Mouse (Mus musculus): ENCODE results near the gene Bysl. TPM values are rescaled to one million over a fixed set of nuclear protein-coding genes. Genes with fewer than 3 reads are reported as not detected.
"Not testable (repeated sequence)": the region's sequence is repeated elsewhere in the genome, so short reads cannot be mapped to it uniquely, and the experiment has no call there.

Bysl gene
- polyA plus RNA-seq, 1 experiment from 2014 or later, result 25.1 TPM

DNA sequence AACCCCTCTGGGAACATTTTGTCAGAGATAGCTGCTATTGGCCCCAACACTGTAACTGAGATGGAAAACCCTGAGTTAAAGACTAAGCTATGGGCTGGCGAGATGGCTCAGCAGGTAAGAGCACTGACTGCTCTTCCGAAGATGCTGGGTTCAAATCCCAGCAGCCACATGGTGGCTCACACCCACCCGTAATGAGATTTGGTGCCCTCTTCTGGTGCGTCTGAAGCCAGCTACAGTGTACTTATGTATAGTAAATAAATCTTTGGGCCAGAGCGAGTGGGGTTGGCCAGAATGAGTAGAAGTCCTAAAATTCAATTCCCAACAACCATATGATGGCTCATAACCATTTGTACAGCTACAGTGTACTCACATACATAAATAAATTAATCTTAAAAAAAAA is 5.1 kb downstream of the Bysl start:
- WGBS, result 75% methylated on average over 5 of the region's 5 CpGs
- Histone ChIP-seq H3K27ac (ENCODE audit: low read depth, low read length) (no peak overlapping the region), H3K9me3 (replicated peaks; ENCODE audit: control insufficient read depth, low read length) (no peaks in the 10 kb centered on the region), H3K4me3 (ENCODE audit: low read depth, low read length) (no peak overlapping the region), H3K4me1 (ENCODE audit: control insufficient read depth, insufficient read depth, low read length) (peaks cover 4% of the 10 kb centered on the region; the same call in 1 of the 2 replicates), H3K36me3 (ENCODE audit: control insufficient read depth, insufficient read depth, low read length) (peaks cover 64% of the 10 kb centered on the region), H3K9ac (ENCODE audit: low read length) (no peak overlapping the region), H3K4me2 (ENCODE audit: low read length) (no peak overlapping the region), H3K27me3 (replicated peaks; ENCODE audit: control insufficient read depth, insufficient read depth, low read length) (no peaks in the 10 kb centered on the region)
- DNase-seq (ENCODE audit: low spot score), result no peak
- ATAC-seq, result no peak

DNA sequence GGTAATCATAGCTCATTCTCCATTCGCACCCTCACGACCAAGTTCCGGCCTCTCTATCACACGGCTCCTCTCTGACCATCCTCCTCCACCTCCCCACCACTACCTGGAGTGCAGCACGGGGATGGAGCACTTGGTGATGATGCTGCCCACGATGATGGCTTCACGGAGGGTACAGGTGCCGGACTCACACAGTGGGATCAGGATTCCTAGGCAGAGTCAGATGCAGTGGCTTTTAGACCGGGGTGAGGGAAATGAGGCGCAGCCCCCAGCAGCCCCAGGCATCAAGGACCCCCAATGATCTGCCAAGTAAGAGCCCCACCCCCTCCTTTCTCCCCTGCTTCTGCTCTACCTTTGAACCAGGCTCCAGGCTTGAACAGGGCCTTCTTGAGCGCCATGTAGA is 9.0 kb downstream of the Bysl start:
- DNase-seq (ENCODE audit: low spot score) (no peak), ATAC-seq (no peak)
- no peaks in the 10 kb centered on the region for H3K4me1 ChIP-seq (ENCODE audit: control insufficient read depth, insufficient read depth, low read length)
- no peak overlapping the region for H3K9ac ChIP-seq (ENCODE audit: low read length)
- H3K9me3 ChIP-seq (replicated peaks; ENCODE audit: control insufficient read depth, low read length), result no peaks in the 10 kb centered on the region
- no peaks in the 10 kb centered on the region for H3K27me3 ChIP-seq (replicated peaks; ENCODE audit: control insufficient read depth, insufficient read depth, low read length)
- no peak overlapping the region for H3K4me3 ChIP-seq (ENCODE audit: low read depth, low read length)
- 91% methylated on average over 11 of the region's 11 CpGs for WGBS
- no peak overlapping the region for H3K27ac ChIP-seq (ENCODE audit: low read depth, low read length)
- H3K36me3 ChIP-seq (ENCODE audit: control insufficient read depth, insufficient read depth, low read length), result peaks cover 79% of the 10 kb centered on the region
- H3K4me2 ChIP-seq (ENCODE audit: low read length), result no peak overlapping the region

DNA sequence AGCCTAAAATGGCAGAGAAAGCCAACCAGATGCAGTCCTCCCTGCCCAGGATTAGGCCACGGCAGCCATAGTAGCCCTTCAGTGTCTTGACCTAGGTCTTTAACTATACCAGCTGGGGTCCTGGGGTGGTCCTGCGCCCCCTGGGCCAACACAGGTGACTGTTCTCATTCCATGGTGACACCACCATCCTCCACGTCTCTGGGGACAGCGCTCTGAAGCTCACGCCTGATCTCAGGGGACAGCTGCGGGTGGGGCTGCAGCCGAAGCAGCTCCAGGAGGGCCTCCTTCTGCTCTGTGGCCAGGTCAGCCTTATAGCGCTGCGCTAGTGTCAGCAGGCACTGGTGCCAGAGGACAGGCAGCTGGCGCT is 9.9 kb downstream of the Bysl start:
- H3K9ac ChIP-seq (ENCODE audit: low read length), result no peak overlapping the region
- ATAC-seq (no peak), DNase-seq (ENCODE audit: low spot score) (no peak)
- peaks cover 1% of the 10 kb centered on the region for H3K4me1 ChIP-seq (ENCODE audit: control insufficient read depth, insufficient read depth, low read length)
- 90% methylated on average over 10 of the region's 10 CpGs for WGBS
- peaks cover 70% of the 10 kb centered on the region for H3K36me3 ChIP-seq (ENCODE audit: control insufficient read depth, insufficient read depth, low read length)
- H3K4me3 ChIP-seq (ENCODE audit: low read depth, low read length), result no peak overlapping the region
- H3K27me3 ChIP-seq (replicated peaks; ENCODE audit: control insufficient read depth, insufficient read depth, low read length), result no peaks in the 10 kb centered on the region
- H3K9me3 ChIP-seq (replicated peaks; ENCODE audit: control insufficient read depth, low read length), result no peaks in the 10 kb centered on the region
- H3K4me2 ChIP-seq (ENCODE audit: low read length), result no peak overlapping the region
- H3K27ac ChIP-seq (ENCODE audit: low read depth, low read length), result no peak overlapping the region

DNA sequence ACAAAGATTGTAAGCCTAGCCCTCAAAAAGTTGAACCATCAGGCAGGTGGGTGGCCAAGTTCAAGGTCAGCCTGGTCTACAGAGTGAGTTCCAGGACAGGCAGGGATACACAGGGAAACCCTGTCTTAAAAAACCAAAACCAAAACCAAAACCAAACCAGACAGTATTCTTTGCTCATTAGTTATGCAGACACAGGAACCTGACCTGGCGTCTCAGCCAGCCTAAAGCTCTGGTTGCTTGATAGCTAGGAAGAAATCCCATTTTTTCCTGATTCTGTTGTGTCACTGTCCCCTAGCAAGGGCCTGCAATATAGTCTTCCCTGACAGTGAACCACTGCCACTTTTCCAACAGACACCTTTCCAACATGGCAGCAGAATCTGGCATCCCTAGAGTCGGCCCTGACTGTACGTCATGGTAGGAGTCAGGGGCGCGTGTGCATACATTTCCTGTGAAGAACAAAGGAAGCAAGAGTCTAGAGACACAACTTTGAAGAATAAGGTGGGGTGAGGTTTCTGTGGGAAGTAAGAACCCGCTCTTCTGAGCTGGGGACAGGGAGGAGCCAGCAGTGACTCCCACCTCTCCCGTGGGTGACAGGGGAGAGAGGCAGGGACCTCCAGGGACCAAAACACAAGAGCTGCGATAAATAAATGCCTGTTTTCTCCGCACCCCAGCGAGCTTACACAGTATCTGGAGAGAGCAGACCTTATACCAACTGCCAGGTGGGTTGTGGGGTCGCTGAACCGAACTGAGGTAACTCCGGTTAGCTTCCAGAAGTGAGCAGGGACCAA is 10.5 kb downstream of the Bysl start:
- WGBS, result 88% methylated on average over 13 of the region's 13 CpGs
- Histone ChIP-seq H3K4me3 (ENCODE audit: low read depth, low read length) (no peak overlapping the region), H3K27me3 (replicated peaks; ENCODE audit: control insufficient read depth, insufficient read depth, low read length) (no peaks in the 10 kb centered on the region), H3K9me3 (replicated peaks; ENCODE audit: control insufficient read depth, low read length) (no peaks in the 10 kb centered on the region), H3K27ac (ENCODE audit: low read depth, low read length) (no peak overlapping the region), H3K4me1 (ENCODE audit: control insufficient read depth, insufficient read depth, low read length) (peaks cover 6% of the 10 kb centered on the region), H3K9ac (ENCODE audit: low read length) (no peak overlapping the region), H3K4me2 (ENCODE audit: low read length) (no peak overlapping the region), H3K36me3 (ENCODE audit: control insufficient read depth, insufficient read depth, low read length) (peaks cover 68% of the 10 kb centered on the region)
- DNase-seq (ENCODE audit: low spot score) (no peak), ATAC-seq (no peak)

DNA sequence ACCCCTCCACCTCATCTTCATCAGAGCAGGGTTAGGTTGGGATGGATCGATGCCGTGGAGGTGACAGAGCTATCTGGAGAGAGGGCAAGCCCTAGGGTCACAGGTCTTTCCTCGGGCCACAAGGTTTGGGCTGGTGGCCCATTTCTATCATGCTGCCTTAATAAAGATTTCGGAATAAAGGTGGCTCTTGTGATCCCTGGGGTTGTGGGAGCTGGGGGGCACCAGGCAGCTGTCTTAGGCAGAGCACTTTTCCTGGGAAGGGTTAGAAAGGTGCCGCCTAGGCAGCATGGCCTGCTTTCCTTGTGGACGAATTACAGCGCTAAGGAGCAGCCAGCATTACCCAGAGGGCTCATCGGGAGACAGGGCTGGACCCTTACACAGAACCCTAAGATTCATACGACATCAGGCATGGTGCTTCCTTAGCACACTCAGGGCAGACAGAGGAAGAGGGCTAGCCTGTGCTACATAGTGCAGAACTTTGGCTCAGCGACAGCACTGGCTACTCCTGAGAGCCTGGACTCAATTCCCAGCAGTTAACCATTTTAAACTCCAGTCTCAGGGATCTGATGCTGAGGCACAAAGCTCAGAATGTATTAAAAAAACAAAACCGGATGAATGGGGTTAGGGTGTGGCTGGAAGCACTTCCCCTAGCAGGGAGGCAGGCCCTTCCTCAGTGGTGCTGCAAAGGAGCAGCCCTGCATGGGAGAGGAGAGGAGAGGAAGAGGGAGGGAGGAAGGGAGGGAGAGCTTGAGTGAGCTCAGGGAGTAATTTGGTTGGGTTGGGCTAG is 11.6 kb downstream of the Bysl start:
- H3K27ac ChIP-seq (ENCODE audit: low read depth, low read length), result no peak overlapping the region
- ATAC-seq, result no peak

DNA sequence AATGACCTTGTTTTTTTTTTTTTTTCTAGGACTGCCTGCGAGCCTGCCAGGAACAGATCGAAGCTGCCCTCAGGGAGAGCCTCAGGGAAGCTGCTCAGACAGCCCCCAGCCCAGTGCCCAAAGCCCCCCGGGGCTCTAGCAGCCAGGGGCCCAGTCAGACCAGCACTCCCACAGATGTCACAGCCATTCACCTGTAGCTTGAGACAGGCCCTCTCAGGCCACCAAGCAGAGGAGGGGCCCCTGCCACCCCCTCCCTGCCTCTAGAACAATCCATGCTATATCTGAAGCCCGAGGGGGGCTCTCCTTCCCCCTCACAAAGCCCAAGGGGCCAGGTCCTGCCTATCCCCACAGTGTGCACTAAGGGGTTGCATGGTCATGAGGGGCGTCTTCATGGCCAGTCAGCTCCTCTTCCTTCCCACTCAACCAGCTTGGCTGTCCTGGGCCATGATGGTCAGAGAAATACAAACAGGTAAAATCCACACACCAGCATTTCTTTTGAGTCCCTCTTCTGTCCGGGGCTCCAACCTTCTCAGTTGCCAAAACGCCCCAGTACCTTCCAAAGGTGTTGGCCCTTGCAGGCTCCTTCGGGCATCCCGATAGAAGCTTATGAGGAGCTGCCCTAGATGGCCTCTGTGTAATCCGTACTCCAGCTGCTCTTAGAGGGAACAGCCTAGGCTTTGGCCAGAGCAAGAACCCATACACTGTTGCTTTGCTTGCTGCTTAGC is 12.6 kb downstream of the Bysl start:
- H3K27ac ChIP-seq (ENCODE audit: low read depth, low read length), result not testable (repeated sequence)
- WGBS, result 84% methylated on average over 10 of the region's 10 CpGs

More for the DNA sequence above, 11.6 kb downstream of the Bysl start:
- Histone ChIP-seq H3K4me1 (ENCODE audit: control insufficient read depth, insufficient read depth, low read length) (peaks cover 15% of the 10 kb centered on the region), H3K4me3 (ENCODE audit: low read depth, low read length) (no peak overlapping the region), H3K9me3 (replicated peaks; ENCODE audit: control insufficient read depth, low read length) (no peaks in the 10 kb centered on the region), H3K9ac (ENCODE audit: low read length) (no peak overlapping the region), H3K27me3 (replicated peaks; ENCODE audit: control insufficient read depth, insufficient read depth, low read length) (no peaks in the 10 kb centered on the region), H3K36me3 (ENCODE audit: control insufficient read depth, insufficient read depth, low read length) (peaks cover 57% of the 10 kb centered on the region), H3K4me2 (ENCODE audit: low read length) (no peak overlapping the region)
- WGBS, result 80% methylated on average over 11 of the region's 11 CpGs
- DNase-seq (ENCODE audit: low spot score), result no peak

DNA sequence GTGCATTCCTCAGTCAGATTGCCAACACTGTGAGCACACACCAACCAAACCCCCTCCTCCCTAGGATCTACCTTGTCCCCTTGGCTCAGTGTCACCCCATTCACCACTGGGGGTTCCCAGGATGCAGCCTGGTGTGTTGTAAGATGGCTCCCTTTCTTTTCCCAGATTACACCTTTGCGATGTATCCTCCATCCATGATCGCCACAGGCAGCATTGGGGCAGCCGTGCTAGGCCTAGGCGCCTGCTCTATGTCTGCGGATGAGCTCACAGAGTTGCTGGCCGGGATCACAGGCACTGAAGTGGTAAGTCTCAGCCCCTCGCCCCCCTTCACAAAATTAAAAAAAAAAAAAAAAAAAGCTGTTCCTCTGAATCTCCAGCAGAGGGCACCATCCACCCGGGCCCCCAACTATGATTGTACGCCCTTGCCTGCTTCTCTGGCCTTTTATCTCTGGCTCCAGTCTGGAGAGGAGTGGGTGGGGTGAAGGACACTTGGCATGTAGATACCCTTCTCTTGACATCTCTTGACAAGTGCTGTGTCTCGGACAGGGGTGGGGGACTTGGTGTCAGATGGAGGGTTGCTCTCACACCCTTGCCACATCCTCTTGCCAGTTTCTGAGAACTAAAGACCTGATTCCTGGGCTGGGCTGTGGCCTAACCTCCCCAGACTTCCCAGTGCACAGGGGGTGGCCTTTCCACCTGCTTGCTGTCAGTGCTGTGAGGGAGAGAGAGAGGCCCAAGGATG is 13.3 kb downstream of the Bysl start:
- H3K9ac ChIP-seq (ENCODE audit: low read length), result no peak overlapping the region
- 21% methylated on average over 10 of the region's 10 CpGs for WGBS
- H3K4me2 ChIP-seq (ENCODE audit: low read length), result no peak overlapping the region
- H3K27ac ChIP-seq (ENCODE audit: low read depth, low read length), result no peak overlapping the region
- no peaks in the 10 kb centered on the region for H3K9me3 ChIP-seq (replicated peaks; ENCODE audit: control insufficient read depth, low read length)
- peaks cover 43% of the 10 kb centered on the region for H3K36me3 ChIP-seq (ENCODE audit: control insufficient read depth, insufficient read depth, low read length)
- DNase-seq (ENCODE audit: low spot score) (peak; percentile 60), ATAC-seq (0 out of 2 replicates have a peak, but pooled peaks have one; percentile 13)
- H3K4me1 ChIP-seq (ENCODE audit: control insufficient read depth, insufficient read depth, low read length), result peaks cover 15% of the 10 kb centered on the region
- H3K27me3 ChIP-seq (replicated peaks; ENCODE audit: control insufficient read depth, insufficient read depth, low read length), result no peaks in the 10 kb centered on the region
- no peak overlapping the region for H3K4me3 ChIP-seq (ENCODE audit: low read depth, low read length)

More for the DNA sequence above, 12.6 kb downstream of the Bysl start:
- not testable (repeated sequence) for DNase-seq (ENCODE audit: low spot score); ATAC-seq; H3K9ac ChIP-seq (ENCODE audit: low read length); H3K9me3 ChIP-seq (replicated peaks; ENCODE audit: control insufficient read depth, low read length); H3K4me2 ChIP-seq (ENCODE audit: low read length); H3K4me3 ChIP-seq (ENCODE audit: low read depth, low read length); H3K27me3 ChIP-seq (replicated peaks; ENCODE audit: control insufficient read depth, insufficient read depth, low read length)
- peaks cover 15% of the 10 kb centered on the region for H3K4me1 ChIP-seq (ENCODE audit: control insufficient read depth, insufficient read depth, low read length)
- H3K36me3 ChIP-seq (ENCODE audit: control insufficient read depth, insufficient read depth, low read length), result peaks cover 47% of the 10 kb centered on the region

- Histone ChIP-seq H3K9me3 (replicated peaks; ENCODE audit: control insufficient read depth, low read length) (no peaks in the 10 kb centered on the region), H3K27me3 (replicated peaks; ENCODE audit: control insufficient read depth, insufficient read depth, low read length) (no peaks in the 10 kb centered on the region), H3K4me1 (ENCODE audit: control insufficient read depth, insufficient read depth, low read length) (peaks cover 15% of the 10 kb centered on the region), H3K27ac (ENCODE audit: low read depth, low read length) (no peak overlapping the region), H3K9ac (ENCODE audit: low read length) (no peak overlapping the region), H3K36me3 (ENCODE audit: control insufficient read depth, insufficient read depth, low read length) (peaks cover 36% of the 10 kb centered on the region), H3K4me2 (ENCODE audit: low read length) (no peak overlapping the region), H3K4me3 (ENCODE audit: low read depth, low read length) (no peak overlapping the region)
- no peak for DNase-seq (ENCODE audit: low spot score)
- 62% methylated on average over 13 of the region's 13 CpGs for whole genome bisulfite sequencing
- no peak for ATAC-seq
Measured at GRCm38 (mm10) chr17:47597261-47597660, 14.0 kb downstream of the Bysl start.
